Mouse (Mus musculus) intestine, postnatal 0 days (tissue): ENCODE data around the gene Gm21761. TPM values are rescaled to one million over a fixed set of nuclear protein-coding genes. Genes with fewer than 3 reads are reported as not detected.
"Not testable (repeated sequence)": the region's sequence is repeated elsewhere in the genome, so short reads cannot be mapped to it uniquely, and the experiment has no call there.

Source experiments
- ATAC-seq: fragments of 200-750 bp; cut with Nextera tagmentation; 2 replicates; pipeline ENCODE4 v1.8.0; 2017; ENCODE audit warnings: mild to moderate bottlenecking, moderate TSS enrichment, moderate library complexity
- H3K27ac ChIP-seq: fragments of 300-500 bp; sonication (generic); 2 replicates; pipeline ENCODE4 v1.5.1; 2014; ENCODE audit warnings: mild to moderate bottlenecking, low read depth, low read length, moderate library complexity
- H3K27me3 ChIP-seq: fragments of 300-500 bp; sonication (generic); replicated peaks from 2 replicates; pipeline ENCODE4 v1.6.1; 2014; ENCODE audit warnings: low read length, mixed read lengths; ENCODE audit not compliant: control insufficient read depth, insufficient read depth
- H3K36me3 ChIP-seq: fragments of 300-500 bp; sonication (generic); 2 replicates; pipeline ENCODE4 v1.6.1; 2014; ENCODE audit warnings: mild to moderate bottlenecking, moderate library complexity; ENCODE audit not compliant: control insufficient read depth, insufficient read depth
- H3K4me1 ChIP-seq: fragments of 300-500 bp; sonication (generic); replicated peaks from 2 replicates; pipeline ENCODE4 v1.6.1; 2014; ENCODE audit warnings: antibody characterized with exemption, low read length, mixed read lengths; ENCODE audit not compliant: control insufficient read depth, insufficient read depth
- H3K4me2 ChIP-seq: fragments of 300-500 bp; sonication (generic); replicated peaks from 2 replicates; pipeline ENCODE4 v1.6.1; 2014; ENCODE audit warnings: low read depth, mild to moderate bottlenecking, moderate library complexity
- H3K4me3 ChIP-seq: fragments of 300-500 bp; sonication (generic); 2 replicates; pipeline ENCODE4 v1.5.1; 2014; ENCODE audit warnings: low read depth, low read length
- H3K9ac ChIP-seq: fragments of 300-500 bp; sonication (generic); 2 replicates; pipeline ENCODE4 v1.6.1; 2014; ENCODE audit warnings: mild to moderate bottlenecking, low read depth, low read length
- H3K9me3 ChIP-seq: fragments of 300-500 bp; sonication (generic); 2 replicates; pipeline ENCODE4 v1.6.1; 2016; ENCODE audit warnings: mixed run types; ENCODE audit not compliant: control insufficient read depth
- WGBS: fragments of 180-500 bp; shearing (Covaris S2); extraction: QIAGEN DNeasy Blood & Tissue Kit; methylation state at CpG from one replicate; pipeline ENCODE4 v1.1.7; 2014; 5-methylcytosine and 5-hydroxymethylcytosine counted together
- polyA plus RNA-seq: library from polyadenylated mRNA; unstranded; fragments of >200 nt; fragmentation: Nextera tagmentation; extraction: Ambion mirVana; gene quantifications from 2 replicates; pipeline ENCODE4 v1.2.1, GENCODE M21; 2015

Gm21761 gene
- polyA plus RNA-seq, 1 experiment from 2014 or later, result not detected

DNA sequence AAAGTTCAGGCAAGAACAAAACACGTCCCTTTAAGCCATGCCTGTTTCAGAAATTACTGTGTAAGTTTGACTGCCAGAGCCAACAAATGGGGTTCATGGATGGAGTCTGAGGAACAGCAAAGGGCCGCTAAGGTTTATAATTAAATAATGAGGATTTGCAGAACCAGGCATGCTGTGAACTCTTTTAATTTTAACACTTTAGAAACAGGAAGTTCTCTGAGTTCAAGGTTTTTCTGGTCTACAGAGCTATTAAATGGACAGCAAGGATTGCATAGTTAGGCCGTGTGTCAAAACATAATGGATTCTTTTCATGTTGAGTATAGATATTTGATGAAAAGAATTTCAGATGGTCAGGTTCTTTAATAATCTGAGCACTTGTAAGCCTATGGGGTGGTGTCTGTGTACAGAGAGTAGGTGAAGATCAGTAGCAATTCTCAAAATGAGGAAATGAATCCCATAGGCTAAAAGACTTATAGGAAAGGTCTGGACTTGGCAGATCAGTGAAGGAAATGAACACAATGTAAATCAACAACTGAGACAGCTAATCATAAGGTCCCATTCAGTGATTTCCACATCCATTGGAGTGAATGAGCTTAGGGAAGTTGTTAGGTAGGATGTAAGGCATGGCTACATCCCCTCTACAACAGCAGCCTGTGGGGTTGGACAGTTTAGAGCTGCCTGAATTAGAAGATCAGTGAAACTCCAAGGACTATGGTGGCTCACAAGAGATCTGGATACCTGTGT lies 4.3 kb downstream of the Gm21761 start:
- not testable (repeated sequence) for H3K9me3 ChIP-seq, H3K4me1 ChIP-seq, H3K4me3 ChIP-seq, H3K27me3 ChIP-seq, H3K36me3 ChIP-seq, H3K4me2 ChIP-seq, H3K27ac ChIP-seq, H3K9ac ChIP-seq, ATAC-seq
- WGBS, result 77% methylated on average over 2 of the region's 3 CpGs

DNA sequence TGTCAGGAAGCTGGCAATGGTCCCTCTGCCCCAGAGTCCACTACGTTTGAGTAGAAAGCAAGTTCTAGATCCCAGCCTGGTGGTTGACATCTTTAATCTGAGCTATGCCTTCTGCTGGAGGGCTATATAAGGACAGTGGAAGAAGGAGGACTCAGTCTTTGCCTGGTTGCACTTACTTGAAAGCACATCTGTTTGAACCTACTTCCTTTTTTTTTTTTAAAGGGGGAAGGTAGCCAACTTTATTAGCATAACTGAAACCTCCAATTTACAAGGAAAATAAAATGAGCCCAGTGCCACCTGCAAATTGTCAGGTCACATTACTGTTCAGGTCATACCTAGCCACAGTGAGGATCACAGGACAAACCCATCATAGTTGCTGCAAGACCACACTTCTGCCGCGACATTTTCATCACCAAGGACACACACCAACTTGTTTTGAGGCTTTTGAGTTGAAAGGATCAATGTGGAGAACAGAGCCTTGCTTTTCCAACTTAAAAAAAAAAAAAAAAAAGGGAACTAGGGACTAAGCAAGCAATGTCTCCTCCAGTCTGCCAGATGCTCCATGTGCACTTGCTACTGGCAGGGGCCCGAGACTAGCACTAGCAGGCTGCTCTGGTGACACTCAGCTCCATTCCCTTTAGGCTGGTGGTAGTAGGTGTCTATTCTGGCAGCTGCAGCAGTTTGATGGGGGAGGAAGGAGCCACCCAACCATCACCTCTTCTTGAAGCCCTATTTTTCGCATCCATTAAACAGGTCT lies 11.9 kb downstream of the Gm21761 start:
- not testable (repeated sequence) for H3K9me3 ChIP-seq, H3K4me1 ChIP-seq, H3K27me3 ChIP-seq, H3K27ac ChIP-seq, H3K4me3 ChIP-seq, ATAC-seq, H3K4me2 ChIP-seq, H3K9ac ChIP-seq, H3K36me3 ChIP-seq
- WGBS, result 80% methylated on average over 4 of the region's 5 CpGs

DNA sequence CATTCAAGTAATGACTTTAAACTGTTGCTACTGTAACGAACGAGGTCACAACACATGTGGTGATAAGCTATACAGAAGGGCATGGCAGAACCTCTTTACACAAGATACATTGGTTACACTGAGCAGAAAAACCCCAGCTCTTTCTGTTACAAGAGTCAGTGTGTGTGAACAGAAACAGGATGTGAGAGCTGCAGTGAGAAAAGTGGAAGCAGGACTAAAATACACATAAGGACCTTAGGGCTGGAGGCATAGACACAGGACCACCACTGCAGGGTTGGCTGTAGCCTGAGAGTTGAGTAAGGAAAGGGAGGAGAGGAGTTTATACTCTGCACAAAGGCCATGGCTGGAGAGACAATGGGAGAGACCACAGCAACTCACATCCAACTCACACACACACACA lies 12.6 kb downstream of the Gm21761 start:
- not testable (repeated sequence) for H3K4me3 ChIP-seq, H3K36me3 ChIP-seq, H3K9ac ChIP-seq, H3K27me3 ChIP-seq, H3K4me2 ChIP-seq, H3K27ac ChIP-seq, H3K4me1 ChIP-seq, ATAC-seq, H3K9me3 ChIP-seq
- WGBS, result 50% methylated on average over 2 of the region's 2 CpGs

DNA sequence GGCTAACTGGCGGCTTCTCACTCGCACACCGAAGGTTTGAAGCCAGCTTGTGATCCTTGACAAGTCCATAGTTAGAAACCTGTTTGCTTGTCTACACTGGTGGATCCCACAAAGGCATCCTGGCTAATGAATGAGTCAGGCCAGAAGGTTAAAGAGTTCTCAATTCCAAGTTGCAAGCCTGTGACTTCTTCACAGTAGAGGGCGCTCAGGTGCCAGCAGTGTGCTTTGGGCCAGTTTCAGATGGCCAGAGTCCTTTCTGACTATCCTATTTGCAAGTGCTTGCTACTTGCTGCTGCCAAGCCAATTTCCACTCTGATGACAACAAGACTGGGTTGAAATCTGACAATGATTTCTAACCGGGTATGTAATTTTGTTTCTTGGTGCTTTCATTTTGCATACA lies 30.5 kb downstream of the Gm21761 start:
- not testable (repeated sequence) for H3K4me3 ChIP-seq, ATAC-seq, H3K36me3 ChIP-seq, H3K27ac ChIP-seq, H3K27me3 ChIP-seq, H3K4me1 ChIP-seq, H3K9ac ChIP-seq, H3K9me3 ChIP-seq, H3K4me2 ChIP-seq
- 69% methylated on average over 4 of the region's 5 CpGs for WGBS

DNA sequence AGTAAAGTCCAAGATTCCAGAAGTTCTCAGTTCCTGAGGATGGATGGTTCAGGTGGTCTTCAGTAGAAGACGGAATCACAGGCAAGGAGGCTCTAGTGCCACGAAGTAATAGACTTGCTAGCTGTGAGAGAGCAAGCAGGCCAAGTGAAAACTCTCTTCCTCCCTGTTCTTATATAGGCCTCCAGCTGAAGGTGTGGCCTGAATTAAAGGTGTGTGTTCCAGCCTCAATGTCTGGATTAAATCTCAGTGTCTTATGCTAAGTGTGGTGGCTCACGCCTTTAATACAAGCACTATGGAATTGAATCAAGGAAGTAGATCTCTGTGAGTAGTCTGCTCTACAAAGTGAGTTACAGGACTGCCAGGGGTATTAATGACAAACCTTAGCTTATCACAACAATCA lies 34.4 kb downstream of the Gm21761 start, which contains the start of gene Tcstv1:
Tcstv1 (minus strand) TSS at position 101 of the 400 bp plus-strand sequence.
- H3K4me1 ChIP-seq, ATAC-seq, H3K4me2 ChIP-seq, H3K27ac ChIP-seq, H3K9ac ChIP-seq, H3K27me3 ChIP-seq, H3K9me3 ChIP-seq, H3K4me3 ChIP-seq, H3K36me3 ChIP-seq: not testable (repeated sequence)
- WGBS, result 80% methylated on average over 3 of the region's 3 CpGs

DNA sequence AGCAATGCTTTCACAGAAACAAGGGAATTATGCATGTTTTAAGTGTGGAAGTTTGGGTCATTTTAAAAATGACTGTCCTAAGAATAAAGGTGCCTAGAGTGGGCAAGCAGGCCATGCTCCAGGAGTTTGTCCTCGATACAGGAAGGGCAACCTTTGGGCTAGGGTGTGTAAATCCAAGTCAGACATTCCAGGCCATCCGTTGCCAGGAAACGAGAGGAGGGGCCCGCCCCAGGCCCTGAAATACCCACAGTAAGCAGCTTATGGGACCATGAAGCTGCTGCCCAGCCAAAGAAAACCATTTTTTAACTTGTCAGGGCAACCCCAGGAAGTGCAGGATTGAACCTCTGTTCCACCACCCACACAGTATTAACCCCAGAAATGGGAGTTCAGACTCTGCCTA lies 42.2 kb downstream of the Gm21761 start:
- not testable (repeated sequence) for H3K27ac ChIP-seq, H3K4me1 ChIP-seq, ATAC-seq, H3K4me2 ChIP-seq, H3K27me3 ChIP-seq, H3K9ac ChIP-seq, H3K36me3 ChIP-seq, H3K4me3 ChIP-seq, H3K9me3 ChIP-seq
- WGBS, result 25% methylated on average over 4 of the region's 4 CpGs

DNA sequence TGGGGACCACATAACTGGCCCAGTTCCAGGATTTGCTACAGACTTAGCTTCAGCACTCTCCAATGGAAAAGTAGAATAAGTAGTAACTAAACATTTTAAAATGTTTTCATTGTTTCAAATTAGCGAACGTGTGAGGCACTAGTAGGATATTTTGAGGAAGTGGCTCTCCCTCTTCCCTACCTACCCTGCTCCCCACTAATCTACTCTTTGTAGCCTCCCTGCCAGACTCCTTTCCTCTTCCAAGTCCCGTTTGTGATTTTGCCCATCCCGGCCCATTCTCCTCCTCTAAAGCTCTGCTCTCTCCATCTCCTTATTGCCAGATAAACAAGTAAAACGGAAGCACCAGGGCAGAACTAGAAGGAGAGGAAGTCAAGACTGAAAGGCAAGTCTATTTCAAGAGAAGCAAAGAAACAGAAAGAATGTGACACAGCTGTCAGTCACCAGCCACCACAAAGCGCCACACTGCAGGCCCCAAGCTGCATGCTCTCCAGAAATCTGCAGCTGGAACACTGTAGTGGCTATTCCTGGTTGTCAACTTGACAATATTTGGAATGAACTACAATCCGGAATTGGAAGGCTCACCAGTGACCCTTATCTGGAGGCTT lies 64.6 kb downstream of the Gm21761 start:
- H3K27ac ChIP-seq, H3K36me3 ChIP-seq, H3K9me3 ChIP-seq, H3K4me1 ChIP-seq, H3K9ac ChIP-seq, ATAC-seq, H3K4me2 ChIP-seq, H3K27me3 ChIP-seq, H3K4me3 ChIP-seq: not testable (repeated sequence)
- WGBS, result 70% methylated on average over 6 of the region's 7 CpGs

DNA sequence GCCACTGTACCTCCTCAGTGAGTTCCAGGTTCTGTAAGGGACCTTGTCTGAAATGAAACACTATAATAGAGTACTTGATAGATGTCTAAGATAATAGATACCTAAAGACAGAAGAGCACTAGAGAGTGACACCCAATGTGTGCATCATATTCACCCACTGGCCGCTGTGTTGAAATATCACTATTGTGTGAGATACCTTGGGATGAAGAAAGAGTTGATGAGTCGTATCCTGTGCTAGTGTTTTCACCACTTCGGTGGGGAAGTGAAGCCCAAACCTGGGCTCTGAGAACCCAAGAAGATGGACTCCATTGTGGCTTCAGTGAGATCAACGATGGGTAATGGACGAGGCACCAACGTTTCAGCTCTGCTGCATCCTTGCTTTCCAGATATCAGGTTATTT lies 66.7 kb downstream of the Gm21761 start:
- H3K9ac ChIP-seq, ATAC-seq, H3K4me2 ChIP-seq, H3K27me3 ChIP-seq, H3K9me3 ChIP-seq, H3K4me3 ChIP-seq, H3K27ac ChIP-seq, H3K4me1 ChIP-seq, H3K36me3 ChIP-seq: not testable (repeated sequence)
- no CpG with 5 or more reads among the region's 6 CpGs for WGBS
